Mouse (Mus musculus) c-Kit-negative CD71-positive TER-119-positive erythroid progenitor cells, embryonic 14.5 days (primary cell): ENCODE results near the gene Mcpt4.
"Not testable (repeated sequence)": the region's sequence is repeated elsewhere in the genome, so short reads cannot be mapped to it uniquely, and the experiment has no call there.

Experiments used
- DNase-seq: peaks from one replicate; pipeline ENCODE4 v3.0.0-alpha.2; 2013; ENCODE audit warnings: low read depth, low spot score

Gene Mcpt4

DNA sequence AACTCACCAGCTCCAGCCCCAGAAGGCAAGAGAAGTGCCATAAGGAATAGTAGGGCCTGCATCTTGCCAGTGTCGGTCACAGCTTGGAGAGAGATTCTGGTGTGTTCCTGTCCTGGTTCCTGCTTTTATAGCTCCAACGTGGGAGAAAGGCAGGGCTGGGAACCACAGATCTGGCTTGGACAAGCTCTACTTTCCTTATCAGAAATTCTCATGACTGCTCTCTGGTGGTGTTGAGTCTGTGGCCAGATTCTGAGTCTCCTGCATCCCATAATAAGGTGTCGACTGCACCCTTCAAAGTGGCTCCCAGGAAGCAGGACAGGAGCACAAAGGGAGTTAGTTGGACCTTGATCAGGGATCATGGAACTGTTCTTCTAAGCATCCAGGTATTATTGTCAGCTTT is at the start of gene Mcpt4:
TSS of gene Mcpt4 (minus strand) at position 101 of the 400 bp plus-strand sequence.
- DNase-seq, result not testable (repeated sequence)

DNA sequence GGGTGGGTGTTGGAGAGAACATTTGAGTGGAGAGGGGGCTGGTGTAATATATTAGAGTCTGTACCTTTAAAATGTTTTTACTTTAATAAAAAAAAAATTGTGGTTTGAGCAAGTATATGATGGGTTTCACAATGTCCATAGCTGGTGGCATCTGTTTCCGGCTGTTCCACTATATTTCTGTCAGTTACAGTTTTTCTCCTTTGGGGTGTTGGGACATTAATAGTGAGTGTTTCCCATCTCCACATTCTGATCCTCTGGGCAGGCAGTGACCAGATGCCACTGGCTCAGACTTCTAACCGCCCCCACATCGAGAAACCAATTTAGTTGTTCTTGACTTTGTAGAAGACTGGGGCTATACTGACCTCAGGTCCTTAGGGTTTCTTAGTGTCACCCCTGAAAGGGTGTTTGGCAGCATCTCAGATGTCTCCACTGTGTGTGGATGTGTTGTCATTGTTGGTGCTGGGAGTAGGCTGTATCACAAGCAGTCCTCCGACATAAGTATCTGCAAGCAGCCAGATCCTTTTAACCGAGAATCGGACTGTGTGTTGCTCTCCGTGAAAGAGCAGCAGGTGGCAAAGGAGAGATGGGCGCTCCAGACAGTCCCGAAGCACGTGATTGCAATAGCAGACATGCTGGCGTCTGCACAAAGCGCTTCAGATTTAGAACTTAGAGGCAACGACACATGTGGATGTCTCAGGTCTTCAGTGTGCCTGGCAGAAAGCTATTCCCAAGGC is 43.5 kb upstream of the Mcpt4 start:
- no peak for DNase-seq

DNA sequence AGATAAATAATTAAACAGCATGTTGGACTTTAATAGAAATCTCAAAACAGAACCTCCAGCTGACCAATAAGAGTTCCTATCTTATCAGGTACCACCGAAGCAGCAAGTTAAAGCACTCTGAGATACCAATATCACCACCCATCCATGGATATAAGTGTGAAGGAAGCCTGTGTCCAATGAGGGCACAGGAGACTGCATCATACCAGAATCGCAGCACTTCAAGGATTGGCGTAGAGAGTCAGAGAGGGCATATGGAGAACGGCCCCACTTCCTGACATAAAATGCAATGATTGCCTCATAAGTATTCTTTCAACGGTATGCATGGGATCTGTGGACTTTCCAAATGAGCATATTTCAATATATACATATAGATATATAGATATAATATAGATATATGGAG is 42.9 kb upstream of the Mcpt4 start:
- DNase-seq, result no peak

DNA sequence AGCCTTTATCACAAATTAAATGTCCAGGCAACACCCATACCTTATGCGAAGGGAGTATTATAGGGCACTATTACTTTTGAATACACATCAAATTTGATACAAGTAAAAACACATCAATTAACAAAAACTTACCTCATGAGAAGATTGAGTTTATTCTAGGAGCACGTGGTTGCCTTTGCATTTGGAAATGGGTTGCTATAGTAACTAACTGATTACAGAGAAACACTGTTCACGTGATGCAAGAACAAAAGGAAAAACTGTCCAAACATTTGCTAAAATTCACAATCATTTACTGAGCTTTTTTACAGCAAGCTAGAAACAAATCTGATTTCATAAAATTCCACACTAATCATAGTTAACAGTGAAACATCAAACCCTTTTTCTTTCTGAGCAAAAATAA is 41.3 kb upstream of the Mcpt4 start:
- DNase-seq, result no peak

DNA sequence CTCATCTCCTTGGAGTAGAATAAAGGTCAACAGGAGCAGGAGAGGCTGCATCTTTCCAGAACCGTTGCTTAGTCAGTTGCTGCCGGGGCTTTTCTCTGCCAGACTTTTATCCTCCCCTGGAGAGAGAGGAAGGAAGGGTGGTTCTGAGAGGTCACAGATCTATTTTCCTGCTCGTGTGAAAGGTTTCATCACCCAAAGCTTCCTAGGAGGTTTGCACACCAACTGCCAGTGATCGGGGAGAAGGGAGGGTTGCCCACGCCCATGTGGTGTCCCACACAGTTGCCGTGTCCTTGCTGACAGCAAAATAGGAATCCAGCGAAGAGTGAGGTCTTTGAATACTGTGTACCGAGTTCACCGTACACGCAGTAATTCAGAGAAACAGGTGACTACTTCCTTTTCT is 40.3 kb upstream of the Mcpt4 start, which contains the start of gene Ctsg:
TSS of gene Ctsg (minus strand) at position 189 of the 400 bp plus-strand sequence.
- DNase-seq, result no peak

DNA sequence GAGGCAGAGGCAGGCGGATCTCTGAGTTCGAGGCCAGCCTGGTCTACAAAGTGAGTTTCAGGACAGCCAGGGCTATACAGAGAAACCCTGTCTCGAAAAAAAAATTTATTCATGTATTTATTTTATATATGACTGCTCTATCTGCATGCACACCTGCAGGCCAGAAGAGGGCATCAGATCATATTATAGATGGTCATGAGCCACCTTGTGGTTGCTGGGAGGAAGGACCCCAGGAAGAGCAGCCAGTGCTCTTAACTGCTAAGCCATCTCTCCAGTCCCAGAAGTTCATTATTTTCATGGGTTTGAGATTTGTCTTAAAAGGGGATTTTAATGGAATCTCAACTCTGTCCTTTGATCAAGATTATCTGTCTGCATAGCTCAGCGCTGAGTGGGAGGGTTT is 36.8 kb upstream of the Mcpt4 start:
- DNase-seq, result no peak

DNA sequence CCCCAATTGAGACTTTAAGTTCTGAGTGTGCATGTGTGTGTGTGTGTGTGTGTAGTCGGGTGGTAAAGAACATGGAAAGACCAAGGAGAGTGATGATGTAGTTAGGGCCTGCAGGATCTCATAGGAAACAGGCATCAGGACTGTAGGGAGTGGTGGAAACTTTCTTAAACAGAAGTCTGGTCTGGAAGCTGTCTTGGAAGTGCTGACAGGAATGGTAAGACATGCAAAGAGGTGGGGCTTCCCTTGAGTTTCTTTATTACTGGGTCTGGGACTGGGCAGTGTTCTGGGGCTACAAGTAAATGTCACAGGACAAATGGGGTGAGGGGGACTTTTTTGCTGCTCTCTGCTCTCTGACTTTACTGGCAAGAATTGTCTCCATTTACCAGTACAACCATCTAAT is 35.5 kb upstream of the Mcpt4 start:
- no peak for DNase-seq

DNA sequence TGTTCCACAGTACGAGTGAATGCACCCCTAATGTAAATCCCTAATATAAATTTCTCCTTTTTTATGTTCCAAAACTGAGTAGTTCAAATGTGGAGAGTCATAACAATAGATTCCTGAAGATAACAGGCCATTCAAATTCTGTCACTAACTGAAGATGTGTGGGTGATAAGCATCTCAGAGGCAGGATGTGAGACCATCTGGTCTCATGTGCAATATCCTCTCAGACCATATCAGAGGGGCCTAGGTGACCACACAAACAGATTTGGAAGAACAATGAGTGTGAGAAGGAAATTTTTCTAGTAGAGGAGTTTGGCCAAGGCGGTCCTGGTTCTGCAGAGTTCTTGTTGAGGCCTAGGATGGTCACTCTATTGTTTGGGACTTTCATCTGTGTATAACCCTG is 31.2 kb upstream of the Mcpt4 start:
- DNase-seq, result no peak

DNA sequence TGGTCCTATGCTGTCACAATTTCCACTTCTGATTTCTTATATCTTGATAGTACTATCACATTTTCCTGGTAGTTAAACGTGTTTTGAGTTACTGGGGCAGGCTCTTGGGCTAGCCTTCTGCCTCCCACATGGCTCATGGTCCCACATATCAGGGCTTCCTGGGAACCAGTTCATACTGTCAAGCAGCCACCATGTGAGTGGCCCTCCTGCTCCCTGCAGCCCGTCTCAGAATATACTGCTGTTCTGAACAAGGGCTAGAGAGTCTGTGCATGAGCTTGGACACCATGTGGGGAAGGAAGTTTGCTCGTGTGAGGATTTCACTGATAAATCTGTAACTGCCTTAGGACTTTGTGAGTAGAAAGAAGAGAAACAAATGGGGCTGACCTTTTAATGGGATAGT is 24.6 kb upstream of the Mcpt4 start:
- DNase-seq, result no peak

DNA sequence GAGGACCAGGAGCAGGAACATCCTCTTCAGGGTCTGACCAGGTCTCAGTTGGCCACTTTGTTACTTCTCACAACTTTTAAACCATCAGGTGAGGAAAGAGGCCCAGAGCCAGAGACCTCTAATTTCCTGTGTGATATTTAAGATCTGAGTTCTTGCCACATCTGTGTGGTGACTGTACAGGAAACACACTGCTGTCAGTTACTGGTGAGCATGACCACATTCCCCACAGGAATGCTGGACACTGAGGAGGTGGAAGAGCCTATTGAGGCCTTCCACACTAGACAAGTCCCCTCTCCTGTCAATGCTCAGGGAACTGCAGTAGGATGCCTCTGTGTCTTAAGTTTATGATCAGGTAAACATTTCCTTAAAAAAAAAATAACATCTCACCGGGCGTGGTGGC is 23.1 kb upstream of the Mcpt4 start, which contains the start of gene Mcpt8:
TSS of gene Mcpt8 (minus strand) at position 107 of the 400 bp plus-strand sequence.
- no peak for DNase-seq

DNA sequence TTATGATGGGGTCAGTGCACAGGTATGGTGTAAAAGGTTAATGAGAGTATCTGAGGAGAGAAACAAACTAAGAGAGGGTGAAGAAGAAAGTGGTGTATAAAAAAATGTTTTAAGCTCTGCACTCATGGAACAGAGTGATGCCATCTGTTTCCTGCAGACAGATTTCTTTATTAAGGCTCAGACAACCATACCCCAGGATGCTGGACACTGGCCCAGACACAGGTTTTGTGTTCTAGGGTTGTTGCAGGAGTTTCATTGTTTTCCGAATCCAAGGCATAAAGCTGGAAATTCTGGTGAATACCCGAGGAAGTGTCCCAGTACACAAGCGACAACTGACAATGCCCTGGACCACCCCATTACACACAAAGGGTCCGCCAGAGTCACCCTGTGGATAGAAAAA is 19.9 kb upstream of the Mcpt4 start:
- DNase-seq, result no peak

DNA sequence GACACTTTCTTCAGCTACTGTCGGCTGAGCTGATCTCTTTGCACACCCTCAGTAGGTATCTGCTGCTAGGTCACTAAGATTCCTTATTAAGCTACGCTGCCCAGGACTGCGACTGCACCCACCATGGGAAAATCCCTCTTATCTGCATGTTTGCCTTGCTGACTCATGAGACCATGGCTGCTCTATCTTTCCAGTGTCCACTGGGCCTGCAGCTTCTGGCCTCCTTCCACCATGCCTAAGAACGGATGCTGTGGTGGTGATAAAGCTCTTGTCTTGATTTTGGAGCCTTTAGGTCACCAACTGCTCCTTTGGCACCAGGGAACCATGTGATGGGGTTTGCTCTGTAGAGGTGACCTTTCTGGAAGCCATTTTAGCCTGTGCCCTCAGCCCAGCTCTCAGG is 4.4 kb downstream of the Mcpt4 start:
- DNase-seq, result no peak

DNA sequence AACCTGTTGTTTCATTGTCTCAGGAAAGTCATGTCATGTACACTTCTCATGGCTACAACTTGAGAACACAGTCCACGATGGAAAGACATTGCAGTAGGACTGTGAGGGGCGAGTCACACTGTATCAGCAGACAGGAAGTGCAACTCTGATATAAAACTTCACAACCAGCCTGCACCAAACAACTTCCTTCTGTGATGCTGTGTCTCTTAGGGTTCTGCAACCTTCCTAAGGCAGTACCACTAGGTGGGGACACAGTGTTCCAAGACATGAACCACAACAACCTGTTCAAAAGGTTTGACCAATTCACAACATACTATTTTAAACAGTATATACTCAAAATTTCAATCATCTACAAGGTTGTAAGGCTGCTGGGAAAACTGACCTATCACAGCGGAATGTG is 6.7 kb downstream of the Mcpt4 start:
- no peak for DNase-seq

DNA sequence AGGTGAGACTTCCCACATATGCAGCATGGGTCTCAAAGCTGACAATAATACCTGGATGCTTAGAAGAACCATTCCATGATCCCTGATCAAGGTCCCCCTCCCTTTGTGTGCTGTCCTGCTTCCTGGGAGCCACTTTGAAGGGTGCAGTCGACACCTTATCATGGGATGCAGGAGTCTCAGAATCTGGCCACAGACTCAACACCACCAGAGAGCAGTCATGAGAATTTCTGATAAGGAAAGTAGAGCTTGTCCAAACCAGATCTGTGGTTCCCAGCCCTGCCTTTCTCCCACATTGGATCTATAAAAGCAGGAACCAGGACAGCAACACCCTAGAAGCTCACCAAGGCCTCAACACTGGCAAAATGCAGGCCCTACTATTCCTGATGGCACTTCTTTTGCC is 20.3 kb downstream of the Mcpt4 start, which contains the start of gene Mcpt2:
TSS of gene Mcpt2 (plus strand) at position 250 of the 400 bp plus-strand sequence.
- DNase-seq, result not testable (repeated sequence)

DNA sequence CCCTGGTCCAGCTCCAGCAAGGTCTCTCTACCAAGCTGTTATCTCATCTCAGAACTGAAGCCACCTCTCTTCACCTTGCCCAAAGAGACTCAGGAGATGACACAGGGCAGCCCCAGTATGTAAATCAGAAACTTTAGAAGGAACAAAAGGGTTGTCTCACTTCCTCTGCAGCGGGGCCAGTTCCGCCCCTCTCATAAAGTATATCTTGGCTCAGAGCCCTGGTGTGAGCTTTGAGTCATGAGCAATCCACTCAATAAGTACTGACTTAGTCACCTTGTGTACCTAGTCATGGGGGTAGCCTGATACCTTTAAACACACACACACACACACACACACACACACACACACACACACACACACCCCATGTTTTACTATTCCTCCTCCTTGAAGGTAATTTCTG is 27.7 kb downstream of the Mcpt4 start:
- DNase-seq, result no peak

DNA sequence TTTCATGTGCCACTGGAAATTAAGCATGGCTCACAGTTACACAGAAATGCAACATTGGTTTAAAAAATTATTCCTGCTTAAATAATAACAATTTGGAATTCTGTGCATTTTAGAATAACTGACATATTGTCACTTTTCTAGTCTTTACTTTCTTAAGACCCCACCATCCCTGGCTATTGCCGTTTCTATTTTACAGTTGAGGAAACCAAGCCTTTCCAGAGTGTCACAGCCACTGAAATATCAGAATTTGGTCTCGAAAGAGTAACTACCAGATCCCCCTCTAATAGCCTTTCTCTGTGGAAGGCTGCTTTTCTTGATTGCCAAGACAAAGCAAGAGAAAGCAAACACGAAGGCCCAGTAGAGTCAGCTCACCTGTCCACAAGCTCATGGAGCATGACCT is 31.7 kb downstream of the Mcpt4 start, which contains the start of gene Mcpt9:
TSS of gene Mcpt9 (minus strand) at position 101 of the 400 bp plus-strand sequence.
- DNase-seq, result not testable (repeated sequence)

DNA sequence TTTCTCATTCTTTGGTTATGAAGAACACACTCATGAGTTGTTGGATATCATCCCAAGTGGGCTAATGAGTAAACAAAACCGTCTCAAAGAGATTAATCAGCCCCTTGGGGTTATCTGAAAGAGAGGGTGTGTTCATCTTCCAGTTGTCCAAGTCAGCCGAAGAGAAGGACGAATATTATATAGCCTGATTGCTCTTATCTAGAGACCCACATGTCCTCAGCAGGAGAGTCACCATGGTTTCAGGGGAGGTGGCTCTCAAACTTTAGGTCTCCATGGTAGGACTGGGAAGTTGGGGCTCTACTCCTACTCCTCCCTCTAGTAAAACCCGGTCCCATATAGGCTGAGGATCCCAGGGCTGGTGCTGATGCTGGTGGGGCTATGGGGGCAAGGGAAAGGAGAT is 40.8 kb downstream of the Mcpt4 start:
- peak; percentile 33 for DNase-seq

DNA sequence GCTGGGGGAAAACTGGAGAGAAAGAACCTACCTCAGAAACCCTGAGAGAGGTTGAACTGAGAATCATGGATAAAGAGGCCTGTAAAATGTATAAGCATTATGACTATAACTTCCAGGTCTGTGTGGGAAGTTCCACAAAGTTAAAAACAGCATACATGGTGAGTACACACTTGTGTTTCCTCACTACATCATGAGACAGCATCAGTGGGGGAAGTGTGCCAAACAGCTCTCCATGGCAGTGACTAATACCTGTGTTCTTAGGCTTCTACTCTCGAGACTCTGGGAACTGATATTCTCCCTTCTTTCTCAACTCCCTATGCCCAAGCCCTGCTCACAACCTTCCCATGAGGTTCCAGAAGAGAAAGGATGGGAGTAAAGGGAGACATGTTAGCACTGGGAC is 42.7 kb downstream of the Mcpt4 start:
- no peak for DNase-seq

DNA sequence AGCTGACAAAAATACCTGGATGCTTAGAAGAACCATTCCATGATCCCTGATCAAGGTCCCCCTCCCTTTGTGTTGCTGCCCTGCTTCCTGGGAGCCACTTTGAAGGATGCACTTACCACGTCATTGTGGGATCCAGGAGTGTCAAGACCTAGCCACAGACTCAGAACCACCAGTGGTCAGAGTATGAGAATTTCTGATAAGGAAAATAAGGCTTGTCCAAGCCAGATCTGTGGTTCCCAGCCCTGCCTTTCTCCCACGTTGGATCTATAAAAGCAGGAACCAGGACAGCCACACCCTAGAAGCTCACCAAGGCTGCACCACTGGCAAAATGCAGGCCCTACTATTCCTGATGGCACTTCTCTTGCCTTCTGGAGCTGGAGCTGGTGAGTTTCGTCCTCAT is 44.4 kb downstream of the Mcpt4 start, which contains the start of gene Mcpt1:
TSS of gene Mcpt1 (plus strand) at position 301 of the 400 bp plus-strand sequence.
- DNase-seq, result not testable (repeated sequence)

DNA sequence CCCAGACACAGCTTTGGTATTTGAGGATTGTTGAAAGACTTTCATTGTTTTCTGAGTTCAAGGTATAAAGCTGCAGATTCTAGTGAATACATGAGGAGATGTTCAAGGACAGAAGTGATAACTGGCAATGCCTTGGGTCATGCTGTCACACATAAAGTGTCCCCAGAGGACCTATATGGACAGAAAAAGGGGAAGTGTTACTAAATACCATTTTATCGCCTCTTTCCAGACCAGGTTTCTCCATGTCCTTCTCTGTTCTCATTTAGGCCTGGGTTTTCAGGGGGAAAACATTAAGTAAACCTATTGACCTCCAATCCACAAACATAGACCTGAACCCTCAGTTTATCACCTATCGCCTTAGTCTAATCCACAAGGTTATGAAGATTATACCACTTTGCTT is 48.2 kb downstream of the Mcpt4 start:
- no peak for DNase-seq

DNA sequence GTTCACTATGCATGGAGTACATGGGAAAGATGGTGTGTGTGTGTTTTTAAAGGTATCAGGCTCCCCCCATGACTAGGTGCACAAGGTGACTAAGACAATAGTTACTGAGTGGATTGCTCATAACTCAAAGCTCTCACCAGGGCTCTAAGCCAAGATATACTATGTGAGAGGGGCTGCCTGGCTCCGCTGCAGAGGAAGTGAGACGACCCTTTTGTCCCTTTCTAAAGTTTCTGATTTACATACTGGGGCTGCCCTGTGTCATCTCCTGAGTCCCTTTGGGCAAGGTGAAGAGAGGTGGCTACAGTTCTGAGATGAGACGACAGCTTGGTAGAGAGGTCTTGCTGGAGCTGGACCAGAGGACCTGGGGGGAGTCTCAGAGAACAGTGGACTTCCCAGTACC is 49.0 kb downstream of the Mcpt4 start:
- no peak for DNase-seq
